Mouse (Mus musculus) thymus, postnatal 25 days (tissue): ENCODE measurements at regions not wholly inside any gene's neighbourhood (a gene's known extent, or its start where the extent isn't known, plus 50 kb on each side); places are given as distances from the start of the nearest gene placed in this dataset.

ENCODE experiments used
- DNase-seq: peaks from one replicate; pipeline ENCODE4 v3.0.0; 2022

DNA sequence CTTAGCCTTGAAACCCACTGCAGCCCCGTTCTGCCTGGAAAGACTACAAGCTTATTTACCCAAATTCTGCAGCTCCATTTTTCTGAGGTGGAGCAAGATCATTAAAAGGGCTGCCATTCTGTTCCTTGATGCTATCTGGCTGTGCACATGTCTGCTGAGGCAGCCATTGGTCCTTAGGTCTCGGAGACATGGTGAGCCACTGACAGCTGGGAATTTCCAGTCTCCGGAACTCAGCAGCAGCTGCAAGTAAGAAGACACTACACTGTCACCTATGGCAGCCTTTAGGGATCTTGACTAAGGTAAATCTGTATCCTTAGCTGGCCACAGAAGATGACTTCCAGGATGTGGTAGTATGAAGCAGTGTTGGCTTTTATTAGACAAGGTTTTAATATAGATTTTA lies 467.9 kb downstream of the Cd83 start:
- DNase-seq = no peak

- no peak for DNase-seq
Measured at GRCm38 (mm10) chr13:44258422-44258821, 470.9 kb upstream of the Jarid2 start.

DNA sequence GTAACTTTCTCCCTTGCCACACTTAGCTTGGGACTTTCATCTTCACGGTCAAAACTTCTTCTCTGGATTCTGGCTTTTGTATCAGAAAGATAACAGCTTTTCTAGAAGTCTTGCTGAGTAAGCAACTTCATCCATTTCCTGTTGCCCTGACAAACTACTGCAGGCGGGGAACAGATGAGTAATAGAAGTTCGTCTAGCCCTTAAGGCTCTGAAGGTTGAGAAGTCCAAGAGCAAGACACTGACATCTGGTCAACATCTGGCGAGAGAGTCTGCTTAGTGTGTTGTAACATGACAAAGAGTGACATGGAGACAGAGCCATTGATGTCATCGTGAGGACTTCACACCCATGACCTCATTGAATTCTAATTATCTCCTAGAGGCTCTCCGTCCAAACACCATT lies 469.2 kb upstream of the Jarid2 start:
- no peak for DNase-seq

GRCm38 (mm10) chr13:44260637-44261333 lies 468.5 kb upstream of the Jarid2 start:
- no peak for DNase-seq

DNA sequence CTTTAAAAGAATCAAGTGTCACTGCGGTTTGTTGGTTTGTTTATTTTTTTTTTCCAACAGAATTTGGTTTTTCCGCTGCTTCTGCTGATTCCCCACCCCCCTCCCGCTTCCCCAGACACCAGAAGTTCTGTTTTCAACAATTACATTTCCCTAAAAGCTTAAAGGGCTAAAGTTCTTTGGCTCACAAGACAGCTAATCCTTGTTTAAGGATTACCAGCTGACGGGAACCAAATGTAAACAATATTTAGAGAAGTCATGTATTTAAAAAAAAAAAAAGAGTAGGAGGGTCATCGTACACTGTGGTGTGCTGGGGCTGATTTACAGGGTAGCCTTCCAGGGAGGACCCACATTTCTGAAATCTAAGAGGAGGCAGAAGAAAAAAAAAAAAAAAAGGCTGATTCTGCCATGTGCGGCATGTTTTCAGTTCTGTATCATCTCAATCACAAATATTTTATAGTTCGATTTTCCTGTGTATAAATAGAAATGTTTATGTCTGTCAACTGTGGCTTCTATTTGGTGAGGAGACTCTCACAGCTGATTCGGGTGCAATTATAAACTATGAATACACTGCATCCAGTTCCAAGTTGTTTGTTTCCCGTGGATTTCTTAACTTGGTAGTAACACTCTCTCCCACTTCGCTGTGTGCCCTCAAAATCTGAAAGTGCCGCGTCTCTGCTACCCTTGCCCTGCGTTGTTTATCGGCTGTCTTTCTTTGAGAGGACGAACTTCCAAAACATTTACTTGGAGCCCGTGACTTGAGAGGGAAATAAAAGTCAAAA lies 456.3 kb upstream of the Jarid2 start:
- DNase-seq = no peak

GRCm38 (mm10) chr13:44277952-44278351 lies 451.3 kb upstream of the Jarid2 start:
- no peak for DNase-seq

GRCm38 (mm10) chr13:44279036-44279435 lies 450.2 kb upstream of the Jarid2 start:
- no peak for DNase-seq

- no peak for DNase-seq
Measured at GRCm38 (mm10) chr13:44280296-44280695, 449.0 kb upstream of the Jarid2 start.

GRCm38 (mm10) chr13:44281796-44282195 lies 447.5 kb upstream of the Jarid2 start:
- no peak for DNase-seq

DNA sequence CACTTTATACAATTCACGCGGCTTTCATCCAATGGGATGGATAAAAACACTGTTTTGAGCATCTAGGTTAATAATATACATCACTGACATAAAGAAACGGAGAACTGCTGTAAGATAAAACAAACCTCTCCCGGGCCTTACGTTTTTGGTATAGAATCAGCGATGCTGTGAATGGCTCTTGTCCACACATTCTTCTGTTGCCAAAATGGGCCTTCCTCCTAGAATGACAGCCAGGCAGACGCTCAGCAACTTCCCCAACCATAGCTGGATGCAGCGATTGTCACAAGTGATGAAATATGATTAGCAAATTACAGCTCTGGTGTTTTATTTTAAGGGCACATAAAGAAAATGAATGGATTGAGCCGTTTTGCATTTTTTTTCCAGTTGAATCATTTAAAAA lies 447.0 kb upstream of the Jarid2 start:
- DNase-seq = no peak

- no peak for DNase-seq
Measured at GRCm38 (mm10) chr13:44282731-44283571, 446.3 kb upstream of the Jarid2 start.

DNA sequence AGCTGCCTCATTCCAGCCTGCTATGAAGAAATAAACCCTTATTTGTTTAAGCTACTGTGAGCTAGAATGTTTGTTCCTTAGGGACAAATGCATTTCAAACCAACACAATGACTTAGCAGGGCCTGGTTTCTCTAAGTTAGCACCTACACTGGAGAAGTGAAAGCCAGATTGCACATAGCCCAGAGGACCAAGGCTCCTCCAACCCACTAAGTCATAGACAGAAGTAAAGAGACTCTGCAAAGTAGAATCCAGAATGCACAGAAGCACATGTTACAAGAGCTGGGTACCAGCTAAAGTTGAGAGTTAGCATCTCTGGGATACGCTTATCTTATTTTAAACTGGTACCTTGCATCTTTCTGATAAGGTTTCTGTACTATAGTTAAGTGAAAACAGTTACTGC lies 443.4 kb upstream of the Jarid2 start:
- DNase-seq = no peak

DNA sequence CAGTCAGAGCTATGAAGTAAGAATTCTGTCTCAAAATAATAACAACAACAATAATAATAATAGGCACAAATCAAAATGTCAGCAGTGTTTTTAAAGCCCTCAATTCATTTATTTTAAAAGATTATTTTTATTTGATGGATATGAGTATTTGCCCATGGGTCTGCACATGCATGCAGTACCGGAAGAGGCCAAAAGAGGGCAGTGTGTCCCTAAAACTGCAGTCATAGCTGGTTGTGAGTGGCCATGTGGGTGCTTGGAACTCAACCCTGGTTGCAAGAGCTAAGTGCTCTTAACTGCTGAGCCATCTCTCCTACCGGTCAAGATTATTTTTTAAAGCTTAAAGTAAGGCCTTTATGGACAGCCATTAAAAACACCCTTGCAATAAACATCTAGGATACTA lies 439.1 kb upstream of the Jarid2 start:
- DNase-seq = peak; percentile 17

- DNase-seq = peak; percentile 49
Measured at GRCm38 (mm10) chr13:44292476-44293056, 436.7 kb upstream of the Jarid2 start.

DNA sequence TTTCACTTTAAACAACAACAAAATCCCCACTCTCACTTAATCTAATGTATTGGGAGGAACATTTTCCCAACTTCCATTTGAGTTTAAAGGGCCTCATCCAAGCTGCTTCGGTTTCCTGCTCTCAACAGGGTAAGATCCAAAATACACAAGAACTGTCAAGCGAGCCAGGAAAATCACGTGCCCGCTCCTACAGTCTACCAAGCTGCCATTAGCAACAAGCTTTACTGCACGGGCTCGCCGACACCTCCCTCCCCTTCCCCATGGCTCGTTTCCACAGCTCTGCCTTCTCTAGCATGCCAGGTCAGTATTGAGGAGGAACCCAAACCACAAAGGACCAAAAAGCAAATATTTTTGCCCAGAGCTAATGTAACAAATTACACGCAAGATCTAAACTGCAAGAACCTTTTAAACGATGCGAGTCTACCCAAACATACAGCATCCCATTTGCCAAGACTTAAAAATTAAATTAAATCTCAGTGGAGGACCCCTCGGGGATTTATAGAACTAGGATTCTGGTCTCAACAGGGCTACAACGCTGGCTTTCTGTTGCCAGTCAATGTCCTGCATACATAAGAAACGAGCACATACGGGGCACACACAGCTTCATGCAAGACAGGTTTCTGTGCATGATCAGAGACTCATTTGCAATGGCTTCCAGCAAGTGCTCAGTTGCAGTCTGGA lies 435.4 kb upstream of the Jarid2 start:
- no peak for DNase-seq

DNA sequence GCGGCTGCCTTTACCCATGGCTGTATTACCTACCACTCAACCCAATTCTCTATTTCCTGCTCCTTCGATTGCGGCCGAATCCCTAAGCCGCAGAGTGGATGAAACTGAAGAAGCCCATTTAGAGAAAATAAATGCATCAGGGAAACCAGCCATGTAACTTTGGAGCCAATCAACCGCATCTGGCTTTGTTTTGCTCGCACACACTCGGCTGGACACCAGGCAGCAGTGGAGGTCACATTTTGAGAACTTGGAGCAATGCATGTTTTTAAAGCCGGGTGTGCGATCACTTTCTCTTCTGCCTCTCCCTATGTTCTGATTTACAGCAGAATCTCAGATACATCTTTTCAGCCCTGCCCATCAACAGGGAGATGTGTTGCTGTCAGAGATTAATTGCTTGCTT lies 433.7 kb upstream of the Jarid2 start:
- DNase-seq = no peak

DNA sequence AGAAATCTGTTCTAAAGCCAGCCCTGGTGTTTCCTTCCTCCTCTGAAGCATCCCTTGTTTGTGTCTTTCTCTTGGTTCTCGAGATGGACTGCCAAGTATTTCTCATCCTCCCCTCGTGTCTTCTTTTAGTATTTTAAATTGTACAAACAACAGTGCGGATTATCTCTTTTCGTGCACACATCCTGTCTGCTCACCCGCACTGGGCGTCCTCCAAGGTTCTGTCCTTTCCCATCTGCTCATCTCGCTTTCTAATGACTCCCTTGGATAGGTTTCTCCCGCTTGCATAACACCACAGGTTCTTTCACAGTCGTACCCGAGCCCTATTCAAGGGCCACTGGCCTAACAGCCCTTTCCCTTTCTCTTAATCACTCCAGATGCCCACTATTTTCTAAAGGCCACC lies 428.7 kb upstream of the Jarid2 start:
- no peak for DNase-seq

GRCm38 (mm10) chr13:44301215-44301614 lies 428.1 kb upstream of the Jarid2 start:
- DNase-seq = no peak

DNA sequence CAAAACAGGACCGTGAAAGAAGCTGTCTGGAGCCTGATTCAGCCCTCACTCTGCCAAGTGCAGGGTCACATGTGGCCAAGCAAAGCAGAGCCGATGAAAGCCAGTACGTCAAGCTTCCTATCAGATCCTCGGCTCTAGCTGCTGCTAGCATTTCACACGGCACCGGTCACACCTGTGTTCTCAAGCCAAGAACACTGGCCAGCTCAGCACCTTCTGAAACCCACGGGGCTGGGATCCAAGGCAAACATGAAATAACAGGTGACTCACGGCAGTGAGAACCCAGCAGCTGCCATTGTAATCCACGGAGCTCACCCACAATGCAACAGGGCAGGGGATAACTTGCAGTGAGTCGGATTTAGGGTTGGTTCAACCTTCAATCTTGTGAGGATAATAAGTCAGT lies 427.3 kb upstream of the Jarid2 start:
- DNase-seq = no peak

DNA sequence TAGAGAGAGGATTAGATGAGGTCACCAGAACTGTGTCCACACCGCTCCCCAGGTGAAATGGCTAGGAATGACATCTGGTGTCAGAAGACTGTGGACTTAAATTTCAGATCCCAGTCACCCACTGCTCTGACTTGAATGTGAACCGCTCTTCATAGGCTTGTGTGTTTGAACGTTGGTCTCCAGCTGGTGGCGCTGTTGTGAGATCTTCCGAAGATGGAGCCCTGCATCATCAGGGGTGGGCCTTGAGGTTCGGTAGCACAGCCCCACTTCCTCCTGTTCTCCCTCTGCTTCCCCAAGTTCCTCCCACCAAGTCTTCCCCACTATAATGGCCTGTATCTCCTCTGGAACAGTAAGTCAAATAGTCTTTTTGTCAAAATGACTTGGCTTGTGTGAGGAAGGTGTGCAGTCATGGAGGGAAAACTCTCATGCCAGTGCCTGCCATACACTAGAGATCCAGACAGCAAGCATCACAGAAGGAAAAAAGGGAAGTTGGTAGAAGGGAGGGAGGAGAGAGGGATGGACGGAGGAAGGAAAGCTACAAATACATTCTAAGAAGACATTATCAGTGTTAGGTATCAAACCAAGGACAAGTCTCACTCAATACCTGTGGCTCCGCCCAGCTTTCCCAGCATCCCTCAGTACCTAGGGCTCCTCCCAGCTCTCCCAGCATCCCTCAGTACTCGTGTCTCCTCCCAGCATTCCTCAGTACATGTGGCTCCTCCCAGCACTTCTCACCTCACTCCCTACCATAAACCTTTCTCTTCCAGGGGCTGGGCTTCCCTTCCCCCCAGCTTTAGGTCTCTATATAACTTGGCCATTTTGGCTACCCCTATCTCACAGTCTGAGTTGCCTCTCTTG lies 423.9 kb upstream of the Jarid2 start:
- peak; percentile 52 for DNase-seq

DNA sequence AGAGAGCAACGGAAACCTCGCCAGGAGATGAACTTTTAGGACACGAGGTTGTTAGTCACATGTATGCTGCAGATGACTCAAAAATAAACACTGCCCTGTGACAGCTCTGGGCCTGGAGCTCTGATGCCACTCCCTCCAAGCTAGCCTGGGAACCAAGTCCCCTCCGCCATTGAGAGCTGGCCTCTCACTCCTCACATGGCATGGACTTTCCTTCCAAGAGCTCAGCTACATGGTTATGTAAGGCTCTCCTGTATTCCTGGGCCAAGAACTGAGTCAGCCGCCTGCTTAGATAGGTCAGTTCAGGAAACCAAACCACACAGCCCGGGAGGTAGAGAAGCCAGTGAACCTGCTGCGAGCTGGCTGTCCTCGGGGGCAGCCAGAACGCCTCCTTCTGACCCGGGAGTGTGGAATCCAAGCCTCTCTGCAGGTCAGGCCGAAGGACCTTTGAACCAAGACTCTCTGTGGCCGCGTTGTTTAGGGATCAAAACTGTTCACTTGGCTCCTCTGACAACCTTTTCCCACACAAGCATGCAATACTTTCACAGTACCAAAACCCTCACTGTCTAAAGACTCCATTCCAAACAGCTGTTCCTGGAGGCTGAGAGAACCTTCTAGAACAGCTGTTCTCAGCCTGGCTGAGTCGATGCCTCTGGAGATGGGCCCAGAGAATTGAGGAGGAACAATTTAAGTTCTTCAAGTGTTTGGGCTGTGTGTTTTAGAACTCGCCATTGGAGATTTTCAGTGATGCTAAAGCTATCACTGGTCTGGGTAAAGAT lies 422.8 kb upstream of the Jarid2 start:
- DNase-seq = no peak
